Comparison of ENCODE assay signal across 8 mouse cellular contexts in the genomic region with DNA sequence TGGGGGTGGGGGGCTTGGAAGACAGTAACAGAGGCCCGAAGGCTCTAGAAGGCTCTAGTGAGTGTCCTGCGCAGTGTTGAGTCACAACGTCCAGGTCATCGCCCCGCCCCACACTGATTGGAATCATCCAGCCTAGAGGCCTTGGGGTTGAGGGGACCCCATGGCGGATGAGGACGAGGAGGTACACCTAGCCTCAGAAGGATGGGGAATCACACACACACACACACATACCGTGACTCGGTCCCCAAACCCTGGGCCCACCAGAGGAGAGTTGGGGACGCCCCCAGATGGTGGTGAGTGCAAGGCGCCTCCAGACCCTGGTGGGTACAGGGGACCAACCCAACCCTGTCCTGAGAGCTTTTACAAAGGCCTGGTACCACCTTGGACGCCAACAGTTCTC. TPM values are rescaled to one million over a fixed set of nuclear protein-coding genes. Genes with fewer than 3 reads are reported as not detected.
DNase-seq lines count a peak whose midpoint lies in the region; ATAC-seq lines count a peak whose summit lies in the region.

No protein-coding gene starts in this region.

- H3K27me3 ChIP-seq in erythroblast, embryonic 14.5 days (ENCODE audit: control insufficient read depth): peaks cover 24% of the 10 kb centered on the region
- H3K27me3 ChIP-seq in lung, embryonic 16.5 days (ENCODE audit: control insufficient read depth, insufficient read depth, low read depth, low read length): no peaks in the 10 kb centered on the region; the same call in 1 of the 2 replicates
- H3K27me3 ChIP-seq in hindbrain, embryonic 10.5 days (ENCODE audit: insufficient read depth, poor library complexity, severe bottlenecking): peaks cover 43% of the 10 kb centered on the region
- peaks cover 6% of the 10 kb centered on the region for H3K27me3 ChIP-seq in midbrain, embryonic 13.5 days

- peak overlapping the region; percentile 95 for H3K4me2 ChIP-seq in lung, embryonic 16.5 days (ENCODE audit: low read depth, low read length)
- H3K4me2 ChIP-seq in midbrain, embryonic 13.5 days (replicated peaks): peak overlapping the region; percentile 72

- WGBS in lung, embryonic 16.5 days: 7% methylated on average over 12 of the region's 12 CpGs
- 8% methylated on average over 12 of the region's 12 CpGs for WGBS in hindbrain, embryonic 10.5 days
- 8% methylated on average over 12 of the region's 12 CpGs for WGBS in midbrain, embryonic 13.5 days

- H3K36me3 ChIP-seq in erythroblast, embryonic 14.5 days (ENCODE audit: control insufficient read depth): no peaks in the 10 kb centered on the region
- no peaks in the 10 kb centered on the region for H3K36me3 ChIP-seq in lung, embryonic 16.5 days (ENCODE audit: control insufficient read depth, insufficient read depth, low read length)
- no peaks in the 10 kb centered on the region for H3K36me3 ChIP-seq in hindbrain, embryonic 10.5 days
- H3K36me3 ChIP-seq in midbrain, embryonic 13.5 days: peaks cover 17% of the 10 kb centered on the region

- H3K27ac ChIP-seq in lung, embryonic 16.5 days (ENCODE audit: low read length): no peak overlapping the region
- peak overlapping the region; percentile 81 for H3K27ac ChIP-seq in hindbrain, embryonic 10.5 days
- H3K27ac ChIP-seq in midbrain, embryonic 13.5 days: peak overlapping the region; percentile 79

- H3K9me3 ChIP-seq in erythroblast, embryonic 14.5 days (ENCODE audit: control insufficient read depth, low read length): no peaks in the 10 kb centered on the region
- H3K9me3 ChIP-seq in lung, embryonic 16.5 days (ENCODE audit: control insufficient read depth, low read length): no peaks in the 10 kb centered on the region
- H3K9me3 ChIP-seq in hindbrain, embryonic 10.5 days: no peaks in the 10 kb centered on the region
- no peaks in the 10 kb centered on the region for H3K9me3 ChIP-seq in midbrain, embryonic 13.5 days

- DNase-seq in lung, postnatal 10 days: no peak
- DNase-seq in hindbrain, embryonic 10.5 days (ENCODE audit: low spot score): peak; percentile 14
- no peak for DNase-seq in T-cell, adult 2 months (ENCODE audit: low spot score)

- peak overlapping the region; percentile 77 for H3K9ac ChIP-seq in lung, embryonic 16.5 days (ENCODE audit: low read length)
- H3K9ac ChIP-seq in midbrain, embryonic 13.5 days (replicated peaks): peak overlapping the region; percentile 77

- peak overlapping the region; percentile 22 for H3K4me3 ChIP-seq in erythroblast, embryonic 14.5 days (replicated peaks)
- peak overlapping the region; percentile 64 for H3K4me3 ChIP-seq in lung, embryonic 16.5 days (ENCODE audit: low read length)
- H3K4me3 ChIP-seq in hindbrain, embryonic 10.5 days: peak overlapping the region; percentile 64
- peak overlapping the region; percentile 55 for H3K4me3 ChIP-seq in midbrain, embryonic 13.5 days (replicated peaks)

- ATAC-seq in erythroblast, adult 5-6 weeks (replicated peaks; ENCODE audit: low FRiP score, poor library complexity, severe bottlenecking): no peak
- ATAC-seq in lung, embryonic 16.5 days (ENCODE audit: low read depth): peak; percentile 55
- ATAC-seq in midbrain, embryonic 13.5 days: peak; percentile 87
- no peak for ATAC-seq in CD4-positive, CD25-positive, alpha-beta regulatory T cell, adult 4 months

- H3K4me1 ChIP-seq in erythroblast, embryonic 14.5 days (ENCODE audit: control insufficient read depth): no peaks in the 10 kb centered on the region
- H3K4me1 ChIP-seq in lung, embryonic 16.5 days (replicated peaks; ENCODE audit: control insufficient read depth, insufficient read depth, low read length): peaks cover 8% of the 10 kb centered on the region
- peaks cover 13% of the 10 kb centered on the region for H3K4me1 ChIP-seq in hindbrain, embryonic 10.5 days (replicated peaks)
- H3K4me1 ChIP-seq in midbrain, embryonic 13.5 days (replicated peaks): peaks cover 16% of the 10 kb centered on the region

RNA-seq across cellular contexts. Expression of gene Prkar1b, which starts 20.7 kb away (rescaled TPM):
- polyA plus RNA-seq in erythroblast, embryonic 14.5 days (2012): 0.01 TPM in 1 of 2 replicates, not detected in the other
- 1.0 TPM in 1 of 2 replicates, not detected in the other for total RNA-seq in erythroblast, adult 5-6 weeks (2015; ENCODE audit: low replicate concordance)
- not detected in 2 replicates for total RNA-seq in erythroblast, adult 5-6 weeks (2017; ENCODE audit: low replicate concordance)
- 17.3 and 17.4 TPM in 2 replicates for polyA plus RNA-seq in lung, embryonic 16.5 days (2015; fragmentation: Nextera tagmentation; extraction: Ambion mirVana)
- polyA plus RNA-seq in hindbrain, embryonic 10.5 days (2016; fragmentation: Nextera tagmentation; extraction: Ambion mirVana): 11.7 and 28.8 TPM in 2 replicates
- polyA plus RNA-seq in midbrain, embryonic 13.5 days (2015; fragmentation: Nextera tagmentation; extraction: Ambion mirVana): 139 and 148 TPM in 2 replicates
- 1 to 10 TPM in 1 of 2 experiments, under 1 TPM in 1; 0.98 to 3.1 TPM for polyA plus RNA-seq in CD4-positive, CD25-positive, alpha-beta regulatory T cell, adult 4 months (2017; shearing (Covaris generic))

RNA-seq across cellular contexts. Expression of gene Dnaaf5, which starts 20.9 kb away (rescaled TPM):
- polyA plus RNA-seq in erythroblast, embryonic 14.5 days (2012): 3.2 and 3.8 TPM in 2 replicates
- total RNA-seq in erythroblast, adult 5-6 weeks (2015; ENCODE audit: low replicate concordance): 1.5 and 2.7 TPM in 2 replicates
- total RNA-seq in erythroblast, adult 5-6 weeks (2017; ENCODE audit: low replicate concordance): 1.4 and 2.8 TPM in 2 replicates
- 4.8 and 5.8 TPM in 2 replicates for polyA plus RNA-seq in lung, embryonic 16.5 days (2015; fragmentation: Nextera tagmentation; extraction: Ambion mirVana)
- polyA plus RNA-seq in hindbrain, embryonic 10.5 days (2016; fragmentation: Nextera tagmentation; extraction: Ambion mirVana): 8.7 and 10.3 TPM in 2 replicates
- polyA plus RNA-seq in midbrain, embryonic 13.5 days (2015; fragmentation: Nextera tagmentation; extraction: Ambion mirVana): 2.3 and 3.9 TPM in 2 replicates
- polyA plus RNA-seq in CD4-positive, CD25-positive, alpha-beta regulatory T cell, adult 4 months (2017; shearing (Covaris generic)): 10 to 100 TPM in 1 of 2 experiments, 1 to 10 TPM in 1; 8.2 to 16.0 TPM

Comparison
In these comparisons a context has a peak if more than half of its experiments do, and no peak if none do; other contexts are left out.
1. ATAC-seq: peak in lung, embryonic 16.5 days (single experiment) and midbrain, embryonic 13.5 days (single experiment); none in erythroblast, adult 5-6 weeks (single experiment) and CD4-positive, CD25-positive, alpha-beta regulatory T cell, adult 4 months (single experiment).
2. Peak in every context shown above with its lines, with median percentiles within 50 percentile points of each other: H3K4me3 ChIP-seq.